Comparison of ENCODE assay signal across 14 mouse cellular contexts in genomic region chr6:92390321-92390720, GRCm38 (mm10).
A peak's percentile ranks its signal among the peaks of the same experiment; 100 is the strongest.
DNase-seq lines count a peak whose midpoint lies in the region; ATAC-seq and TF ChIP-seq lines count a peak whose summit lies in the region.
"Had no signal": no experiment of that assay in that cellular context is flagged by ENCODE, and none has a peak within 500 bp of the region (broad histone marks: within the 10 kb centered on the region; RNA-seq: fewer than 3 reads in every experiment).

No protein-coding gene starts in this region.

- ATAC-seq in cerebellum, adult (ENCODE audit: insufficient number of reproducible peaks, low FRiP score, low TSS enrichment) = no peak; the same call in 1 of the 2 replicates
- ATAC-seq: forebrain, embryonic 13.5 days; intestine, embryonic 15.5 days had no signal

- peak; percentile 15 for DNase-seq in cerebellum, adult 11-12 months
- DNase-seq in left cerebral cortex, adult 2 months (ENCODE audit: extremely low spot score in 1 of 2, low spot score in 2 of 2) = peak in 1 of 2 experiments; percentile 39
- no peak for DNase-seq in left cerebral cortex, adult 8-10 months (ENCODE audit: low spot score in 2 of 2)
- DNase-seq in cerebellum, postnatal 36 days = peak; percentile 28 to 32
- peak; percentile 64 to 68 for DNase-seq in layer of hippocampus, postnatal 10 days (ENCODE audit: low spot score in 2 of 2)
- no peak for DNase-seq in lung, adult 18-20 months
- DNase-seq in retina, postnatal 1 day = no peak
- DNase-seq: liver, embryonic 13.5 days; lung, postnatal 14 days had no signal

- intact Hi-C loops in left cerebral cortex, adult 2 months (cut with DNase I) = loop anchor here (10.0 kb wide), 1 partner anchor 274 kb away; no protein-coding TSS in a partner anchor

- H3K27ac ChIP-seq in left cerebral cortex, adult 2 months = peak overlapping the region; percentile 40
- H3K27ac ChIP-seq: embryonic facial prominence, embryonic 15.5 days; forebrain, embryonic 13.5 days; intestine, embryonic 15.5 days; kidney, postnatal 0 days; liver, embryonic 13.5 days had no signal

- TF ChIP-seq CTCF in left cerebral cortex, adult 2 months (IDR thresholded peaks at IDR 0.05) = no peak

- no peak overlapping the region for H3K4me3 ChIP-seq in left cerebral cortex, adult 2 months
- H3K4me3 ChIP-seq: embryonic facial prominence, embryonic 15.5 days; forebrain, embryonic 13.5 days; intestine, embryonic 15.5 days; liver, embryonic 13.5 days had no signal

Comparison
In these comparisons a context has a peak if more than half of its experiments do, and no peak if none do; other contexts are left out.
1. DNase-seq: peak in cerebellum, adult 11-12 months (single experiment), cerebellum, postnatal 36 days (2 of 2) and layer of hippocampus, postnatal 10 days (2 of 2); none in left cerebral cortex, adult 8-10 months (0 of 2), lung, adult 18-20 months (0 of 2) and retina, postnatal 1 day (single experiment).